Mouse (Mus musculus): Measurements from ENCODE around the gene Ccdc13.

Ccdc13 gene

GRCm38 (mm10) chr9:121846526-121847118 lies 7.4 kb upstream of the Ccdc13 start:
- DNase-seq = peak in 1 of 2 experiments; percentile 22

GRCm38 (mm10) chr9:121842914-121843313 lies 3.7 kb upstream of the Ccdc13 start:
- no peak for DNase-seq

- DNase-seq = no peak
Measured at GRCm38 (mm10) chr9:121839622-121839965, 333 bp upstream of the Ccdc13 start.

- DNase-seq = no peak
Measured at GRCm38 (mm10) chr9:121838008-121838407, 1.3 kb downstream of the Ccdc13 start.

- no peak for DNase-seq
Measured at GRCm38 (mm10) chr9:121833825-121834224, 5.4 kb downstream of the Ccdc13 start.

- peak; percentile 86 to 88 for DNase-seq
Measured at GRCm38 (mm10) chr9:121830956-121831293, 8.3 kb downstream of the Ccdc13 start.

GRCm38 (mm10) chr9:121830243-121830955 lies 8.9 kb downstream of the Ccdc13 start:
- DNase-seq = peak; percentile 61 to 66

GRCm38 (mm10) chr9:121829270-121829992 lies 9.8 kb downstream of the Ccdc13 start:
- no peak for DNase-seq

- DNase-seq = no peak
Measured at GRCm38 (mm10) chr9:121828314-121828713, 10.9 kb downstream of the Ccdc13 start.

GRCm38 (mm10) chr9:121826356-121826755 lies 12.9 kb downstream of the Ccdc13 start:
- no peak for DNase-seq

- peak; percentile 36 to 43 for DNase-seq
Measured at GRCm38 (mm10) chr9:121823991-121824390, 15.3 kb downstream of the Ccdc13 start.

- peak; percentile 72 to 85 for DNase-seq
Measured at GRCm38 (mm10) chr9:121823051-121823450, 16.2 kb downstream of the Ccdc13 start.

- DNase-seq = peak; percentile 40 to 47
Measured at GRCm38 (mm10) chr9:121822585-121822991, 16.7 kb downstream of the Ccdc13 start.

GRCm38 (mm10) chr9:121820765-121821164 lies 18.5 kb downstream of the Ccdc13 start:
- DNase-seq = peak in 1 of 2 experiments; percentile 22

- DNase-seq = peak; percentile 69 to 79
Measured at GRCm38 (mm10) chr9:121819771-121820471, 19.3 kb downstream of the Ccdc13 start.

- peak; percentile 53 to 59 for DNase-seq
Measured at GRCm38 (mm10) chr9:121819073-121819770, 20.0 kb downstream of the Ccdc13 start.

- DNase-seq = no peak
Measured at GRCm38 (mm10) chr9:121815183-121815582, 24.1 kb downstream of the Ccdc13 start.

- peak; percentile 45 to 52 for DNase-seq
Measured at GRCm38 (mm10) chr9:121810081-121810821, 29.0 kb downstream of the Ccdc13 start.

GRCm38 (mm10) chr9:121808511-121808910 lies 30.8 kb downstream of the Ccdc13 start:
- no peak for DNase-seq

- DNase-seq = peak; percentile 36 to 48
Measured at GRCm38 (mm10) chr9:121807947-121808346, 31.3 kb downstream of the Ccdc13 start.

- DNase-seq = peak in 1 of 2 experiments; percentile 25
Measured at GRCm38 (mm10) chr9:121807546-121807945, 31.7 kb downstream of the Ccdc13 start.

- DNase-seq = no peak
Measured at GRCm38 (mm10) chr9:121802747-121803146, 36.5 kb downstream of the Ccdc13 start.
